ENCODE assay signal across 8 mouse cellular contexts in genomic region chr9:40808061-40808906, GRCm38 (mm10). TPM values are rescaled to one million over a fixed set of nuclear protein-coding genes. Genes with fewer than 3 reads are reported as not detected.
DNase-seq lines count a peak whose midpoint lies in the region; ATAC-seq and TF ChIP-seq lines count a peak whose summit lies in the region.

No protein-coding gene starts in this region.

- 32% methylated on average over 16 of the region's 16 CpGs for WGBS in intestine, embryonic 14.5 days
- 38% methylated on average over 16 of the region's 16 CpGs for WGBS in intestine, postnatal 0 days
- 7% methylated on average over 16 of the region's 16 CpGs for WGBS in midbrain, embryonic 14.5 days

- no peak for DNase-seq in intestine, embryonic 14.5 days (ENCODE audit: low spot score)
- DNase-seq in brain, embryonic 14.5 days (ENCODE audit: low read depth), result peak; percentile 73
- peak; percentile 64 for DNase-seq in midbrain, embryonic 14.5 days
- no peak for DNase-seq in gastrocnemius, postnatal 25 days
- no peak for DNase-seq in urinary bladder, postnatal 14 days (ENCODE audit: low spot score)
- DNase-seq in adrenal gland, adult 8-10 months, result no peak

- H3K27ac ChIP-seq in intestine, embryonic 14.5 days (ENCODE audit: low read depth), result no peak overlapping the region; the same call in 1 of the 2 replicates
- H3K27ac ChIP-seq in intestine, postnatal 0 days (ENCODE audit: low read depth, low read length), result no peak overlapping the region
- peak overlapping the region; percentile 28 for H3K27ac ChIP-seq in midbrain, embryonic 14.5 days (replicated peaks; ENCODE audit: low read depth, low read length)

- H3K4me2 ChIP-seq in intestine, embryonic 14.5 days (ENCODE audit: low read length), result no peak overlapping the region
- no peak overlapping the region for H3K4me2 ChIP-seq in intestine, postnatal 0 days (replicated peaks; ENCODE audit: low read depth)
- no peak overlapping the region for H3K4me2 ChIP-seq in midbrain, embryonic 14.5 days (ENCODE audit: low read length)

- peaks cover 37% of the 10 kb centered on the region for H3K36me3 ChIP-seq in intestine, embryonic 14.5 days (ENCODE audit: control insufficient read depth, insufficient read depth, low read length)
- peaks cover 26% of the 10 kb centered on the region for H3K36me3 ChIP-seq in intestine, postnatal 0 days (ENCODE audit: control insufficient read depth, insufficient read depth)
- peaks cover 41% of the 10 kb centered on the region for H3K36me3 ChIP-seq in midbrain, embryonic 14.5 days (ENCODE audit: control insufficient read depth, insufficient read depth, low read length)

- H3K9me3 ChIP-seq in intestine, embryonic 14.5 days (ENCODE audit: control insufficient read depth, low read length), result no peaks in the 10 kb centered on the region
- H3K9me3 ChIP-seq in intestine, postnatal 0 days (ENCODE audit: control insufficient read depth), result no peaks in the 10 kb centered on the region
- no peaks in the 10 kb centered on the region for H3K9me3 ChIP-seq in midbrain, embryonic 14.5 days (ENCODE audit: control insufficient read depth, low read length)

- H3K4me3 ChIP-seq in intestine, embryonic 14.5 days (ENCODE audit: low read depth, low read length), result no peak overlapping the region
- H3K4me3 ChIP-seq in intestine, postnatal 0 days (ENCODE audit: low read depth, low read length), result no peak overlapping the region
- no peak overlapping the region for H3K4me3 ChIP-seq in midbrain, embryonic 14.5 days (replicated peaks; ENCODE audit: low read depth, low read length)

- 0 out of 2 replicates have a peak, but pooled peaks have one; percentile 10 for ATAC-seq in intestine, embryonic 14.5 days (replicated peaks; ENCODE audit: low FRiP score, low TSS enrichment, low read depth)
- ATAC-seq in intestine, postnatal 0 days, result no peak
- peak; percentile 9 for ATAC-seq in granulocyte monocyte progenitor cell, adult 5-6 weeks (replicated peaks; ENCODE audit: poor library complexity, severe bottlenecking)
- ATAC-seq in midbrain, embryonic 14.5 days (ENCODE audit: low FRiP score, low TSS enrichment), result 0 out of 2 replicates have a peak, but pooled peaks have one; percentile 55

- no peak overlapping the region for H3K9ac ChIP-seq in intestine, embryonic 14.5 days (ENCODE audit: low read length)
- H3K9ac ChIP-seq in intestine, postnatal 0 days (ENCODE audit: low read depth, low read length), result no peak overlapping the region
- 0 out of 2 replicates have a peak overlapping the region, but pooled peaks have one; percentile 0 for H3K9ac ChIP-seq in midbrain, embryonic 14.5 days (replicated peaks; ENCODE audit: low read length)

- no peaks in the 10 kb centered on the region for H3K27me3 ChIP-seq in intestine, embryonic 14.5 days (replicated peaks; ENCODE audit: control insufficient read depth, insufficient read depth, low read length)
- H3K27me3 ChIP-seq in intestine, postnatal 0 days (replicated peaks; ENCODE audit: control insufficient read depth, insufficient read depth, low read length), result no peaks in the 10 kb centered on the region
- no peaks in the 10 kb centered on the region for H3K27me3 ChIP-seq in midbrain, embryonic 14.5 days (ENCODE audit: control insufficient read depth, insufficient read depth, low read length)

- no peak for TF ChIP-seq CTCF in intestine, postnatal 0 days (IDR thresholded peaks at IDR 0.05; ENCODE audit: low read depth)
- TF ChIP-seq CTCF in brain, embryonic 14.5 days (IDR thresholded peaks at IDR 0.05; ENCODE audit: borderline replicate concordance, extremely low read depth, insufficient read depth, insufficient read length), result no peak

- TF ChIP-seq POLR2A in brain, embryonic 14.5 days (IDR thresholded peaks at IDR 0.05; ENCODE audit: borderline replicate concordance, extremely low read depth, insufficient read depth, insufficient read length, poor library complexity, severe bottlenecking), result no peak

- peaks cover 19% of the 10 kb centered on the region for H3K4me1 ChIP-seq in intestine, embryonic 14.5 days (replicated peaks; ENCODE audit: control insufficient read depth, insufficient read depth, low read length)
- no peaks in the 10 kb centered on the region for H3K4me1 ChIP-seq in intestine, postnatal 0 days (replicated peaks; ENCODE audit: control insufficient read depth, insufficient read depth, low read length)
- H3K4me1 ChIP-seq in midbrain, embryonic 14.5 days (ENCODE audit: control insufficient read depth, insufficient read depth, low read length), result peaks cover 29% of the 10 kb centered on the region

RNA-seq across cellular contexts. Expression of gene Hspa8, which starts 7.5 kb away (rescaled TPM):
- 2,647 and 2,698 TPM in 2 replicates for polyA plus RNA-seq in intestine, embryonic 14.5 days (2014; fragmentation: Nextera tagmentation; extraction: Ambion mirVana)
- 1,042 and 1,135 TPM in 2 replicates for polyA plus RNA-seq in intestine, postnatal 0 days (2015; fragmentation: Nextera tagmentation; extraction: Ambion mirVana)
- polyA plus RNA-seq in brain, embryonic 14.5 days (2012; rRNA removed), result 2,783 and 3,166 TPM in 2 replicates
- 2,268 and 2,405 TPM in 2 replicates for total RNA-seq in granulocyte monocyte progenitor cell, adult 5-6 weeks (2014; fragmentation: Nextera tagmentation)
- total RNA-seq in granulocyte monocyte progenitor cell, adult 5-6 weeks (2017), result 4,273 and 4,449 TPM in 2 replicates
- 2,437 and 3,041 TPM in 2 replicates for polyA plus RNA-seq in midbrain, embryonic 14.5 days (2014; fragmentation: Nextera tagmentation; extraction: Ambion mirVana)
- total RNA-seq in gastrocnemius, postnatal 25 days (2021), result 1,000 to 10,000 TPM; 1,183 to 1,197 TPM
- 1,000 to 10,000 TPM; 1,250 to 2,890 (median 1,476) TPM for total RNA-seq in adrenal gland, adult 8-10 months (2022)

Comparison
In these comparisons a context has a peak if more than half of its experiments do, and no peak if none do; other contexts are left out.
1. DNase-seq: peak in brain, embryonic 14.5 days (single experiment) and midbrain, embryonic 14.5 days (single experiment); none in intestine, embryonic 14.5 days (single experiment), gastrocnemius, postnatal 25 days (single experiment), urinary bladder, postnatal 14 days (single experiment) and adrenal gland, adult 8-10 months (single experiment).